Mouse (Mus musculus) spleen, adult 12 weeks (tissue): Measurements from ENCODE around the gene Ahcyl2.

Source experiments
- DNase-seq: peaks from one replicate; pipeline ENCODE4 v3.0.0; 2022; ENCODE audit warnings: low spot score

Ahcyl2 gene

DNA sequence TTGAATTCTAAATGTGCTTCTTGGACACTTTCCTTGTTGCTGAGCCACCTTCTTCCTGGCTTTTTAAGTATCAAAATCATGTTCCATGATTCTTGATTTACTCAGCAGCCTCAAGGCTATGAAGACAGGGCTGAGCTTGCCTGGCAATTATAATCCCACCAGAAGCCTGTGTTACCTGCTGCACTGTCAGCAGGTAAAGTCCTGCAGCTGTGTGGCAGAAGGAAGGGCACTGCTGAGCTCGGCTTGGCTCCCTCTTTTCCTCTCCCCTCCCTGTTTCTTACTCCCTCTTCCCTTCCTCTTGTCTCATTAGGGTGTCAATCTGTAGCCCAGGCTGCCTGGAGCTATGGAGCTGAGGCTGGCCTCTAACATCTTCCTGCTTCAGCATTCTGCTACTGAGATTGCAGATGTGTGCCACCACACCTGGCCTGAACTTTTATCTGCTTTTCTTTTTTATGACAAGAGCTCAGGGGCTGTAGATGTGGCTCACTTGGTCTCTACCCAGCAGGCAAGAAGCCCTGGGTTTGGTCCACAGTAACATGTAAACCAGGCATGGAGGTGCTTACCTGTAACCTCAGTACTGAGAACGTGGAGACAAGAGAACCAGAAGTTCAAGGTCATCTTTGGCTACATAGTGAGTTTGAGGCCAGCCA lies 3.0 kb downstream of the Ahcyl2 start:
- DNase-seq, result no peak

DNA sequence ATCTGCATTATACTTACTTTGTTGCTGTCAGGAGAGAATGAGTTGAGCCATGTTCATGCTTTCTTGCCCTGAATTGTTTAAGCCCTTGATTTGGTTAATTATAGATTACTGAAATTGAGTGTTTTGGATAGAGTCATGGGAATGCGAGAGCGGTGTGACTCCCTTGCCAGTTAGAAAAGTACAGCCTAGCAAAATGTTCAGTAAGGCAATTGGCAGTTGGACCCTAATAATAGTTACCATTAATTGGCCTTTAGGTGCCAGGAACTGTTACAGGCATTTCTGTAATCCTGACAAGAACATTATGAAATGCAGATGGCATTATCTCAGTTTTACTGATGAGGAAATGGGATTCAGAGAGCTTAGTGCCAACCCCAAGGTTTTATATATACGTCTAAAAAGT lies 4.4 kb downstream of the Ahcyl2 start:
- no peak for DNase-seq

DNA sequence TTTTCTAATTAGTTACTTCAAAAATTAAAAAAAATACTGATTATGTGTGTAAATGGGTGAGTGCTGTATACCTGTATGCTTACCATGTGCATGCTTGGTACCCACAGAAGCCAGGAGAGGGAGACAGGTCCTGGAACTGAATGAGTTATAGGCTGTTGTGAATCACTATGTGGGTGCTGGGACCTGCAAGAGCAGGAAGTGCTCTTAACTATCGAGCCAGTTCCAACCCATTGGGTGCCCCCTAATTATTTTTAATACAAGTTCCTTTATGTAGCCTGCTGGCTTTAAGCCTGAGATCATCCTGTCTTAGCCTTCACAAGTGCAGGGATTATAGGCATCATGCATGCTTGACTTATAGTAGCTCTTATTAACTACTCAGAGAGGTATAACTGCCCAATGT lies 6.3 kb downstream of the Ahcyl2 start:
- DNase-seq, result no peak

GRCm38 (mm10) chr6:29775609-29776008 lies 7.8 kb downstream of the Ahcyl2 start:
- no peak for DNase-seq

GRCm38 (mm10) chr6:29776542-29777237 lies 8.9 kb downstream of the Ahcyl2 start:
- no peak for DNase-seq

DNA sequence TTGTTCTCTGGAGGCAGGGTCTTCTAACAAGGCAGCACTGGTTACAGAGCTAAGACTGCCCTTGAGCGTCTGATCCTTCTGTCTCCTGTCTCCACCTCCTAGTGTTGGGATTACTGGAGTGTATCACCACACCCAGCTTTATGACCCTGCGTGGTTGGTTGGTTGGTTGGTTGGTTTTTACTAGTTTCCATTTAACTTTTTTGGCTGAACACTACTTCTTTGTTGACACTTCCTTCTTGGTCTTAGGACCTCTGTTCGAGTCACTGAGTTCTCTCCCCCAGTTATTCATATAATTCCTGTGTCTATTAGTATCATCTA lies 9.4 kb downstream of the Ahcyl2 start:
- no peak for DNase-seq

DNA sequence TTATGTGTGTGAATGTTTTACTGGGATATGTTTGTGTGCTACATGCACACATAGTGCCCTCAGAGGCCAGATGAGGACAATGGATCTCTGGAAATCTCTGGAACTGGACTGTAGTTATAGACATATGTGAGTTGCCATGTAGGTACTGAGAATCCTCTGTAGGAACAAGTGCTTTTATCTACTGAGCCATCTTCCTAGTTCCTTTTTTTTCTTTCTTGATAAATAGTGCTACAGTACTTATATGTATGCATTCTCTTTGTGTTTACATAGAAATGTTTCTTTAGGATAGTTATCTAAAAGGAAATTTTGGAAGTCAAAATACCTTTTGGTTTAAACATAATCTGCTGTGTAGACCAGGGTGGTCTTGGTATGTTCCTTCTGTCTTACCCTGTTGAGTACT lies 12.3 kb downstream of the Ahcyl2 start:
- no peak for DNase-seq

DNA sequence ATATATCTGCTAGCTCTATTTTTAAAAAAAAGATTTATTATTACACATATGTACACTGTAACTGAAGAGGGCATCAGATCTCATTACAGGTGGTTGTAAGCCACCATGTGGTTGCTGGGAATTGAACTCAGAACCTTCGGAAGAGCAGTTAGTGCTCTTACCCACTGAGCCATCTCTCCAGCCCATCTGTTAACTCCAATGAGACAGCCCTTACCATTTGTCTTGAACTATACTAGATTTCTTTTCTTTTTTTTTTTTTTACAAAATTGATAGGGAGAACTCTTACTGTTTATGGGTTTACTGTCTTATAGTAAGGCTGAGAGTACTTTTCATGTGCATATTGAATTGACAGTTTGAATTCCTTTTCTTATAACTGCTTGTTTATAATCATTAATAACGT lies 12.8 kb downstream of the Ahcyl2 start:
- DNase-seq, result no peak

GRCm38 (mm10) chr6:29782239-29782638 lies 14.4 kb downstream of the Ahcyl2 start:
- no peak for DNase-seq

- DNase-seq, result no peak
Observed at GRCm38 (mm10) chr6:29783960-29784359, 16.1 kb downstream of the Ahcyl2 start.

DNA sequence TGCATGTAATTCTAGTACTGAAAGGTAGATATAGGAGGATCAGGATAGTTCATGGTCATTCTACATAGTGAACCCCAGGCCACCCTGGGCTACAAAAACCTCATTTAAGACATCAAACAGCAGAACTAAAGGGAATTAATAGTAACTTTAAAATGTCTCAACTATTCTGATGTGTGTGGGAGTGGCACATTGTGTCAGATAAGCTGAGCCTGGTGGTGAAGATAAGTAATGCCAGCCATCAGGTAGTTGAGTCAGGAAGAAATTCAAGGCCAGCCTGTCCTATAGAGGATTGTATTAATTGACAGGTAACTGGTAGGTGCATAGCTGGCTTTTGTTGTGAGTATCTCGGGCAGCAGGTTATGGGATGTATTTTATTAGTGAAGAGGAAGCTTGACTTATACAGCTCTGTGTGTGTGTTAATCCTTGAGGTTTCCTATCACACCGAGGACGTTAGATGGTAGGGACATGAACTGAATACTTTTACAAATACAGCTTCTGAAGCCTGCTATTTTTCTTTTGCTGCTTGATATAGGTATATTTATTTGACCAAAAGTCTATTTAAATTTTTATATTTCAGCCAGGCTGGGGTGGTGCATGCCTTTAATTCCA lies 16.7 kb downstream of the Ahcyl2 start:
- no peak for DNase-seq

DNA sequence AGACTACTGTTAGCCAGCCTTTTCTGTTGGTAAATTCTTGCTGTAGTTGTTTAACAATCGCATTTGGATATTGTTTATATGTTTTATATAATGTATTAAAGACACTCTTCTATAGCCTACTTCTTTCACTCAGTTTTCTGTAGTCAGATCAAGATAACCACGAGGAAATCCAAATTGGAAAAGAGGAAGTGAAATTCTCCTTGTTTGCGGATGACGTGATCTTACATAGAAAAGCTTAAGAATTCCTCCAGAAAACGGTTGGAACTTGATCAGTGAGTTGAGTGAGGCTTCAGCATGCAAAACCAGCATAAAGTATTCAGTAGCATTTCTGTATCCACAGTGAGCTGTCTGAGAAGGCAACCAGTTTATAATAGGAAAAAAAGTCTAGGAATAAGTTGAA lies 17.9 kb downstream of the Ahcyl2 start:
- DNase-seq, result no peak

GRCm38 (mm10) chr6:29788779-29789350 lies 21.1 kb downstream of the Ahcyl2 start:
- DNase-seq, result no peak

DNA sequence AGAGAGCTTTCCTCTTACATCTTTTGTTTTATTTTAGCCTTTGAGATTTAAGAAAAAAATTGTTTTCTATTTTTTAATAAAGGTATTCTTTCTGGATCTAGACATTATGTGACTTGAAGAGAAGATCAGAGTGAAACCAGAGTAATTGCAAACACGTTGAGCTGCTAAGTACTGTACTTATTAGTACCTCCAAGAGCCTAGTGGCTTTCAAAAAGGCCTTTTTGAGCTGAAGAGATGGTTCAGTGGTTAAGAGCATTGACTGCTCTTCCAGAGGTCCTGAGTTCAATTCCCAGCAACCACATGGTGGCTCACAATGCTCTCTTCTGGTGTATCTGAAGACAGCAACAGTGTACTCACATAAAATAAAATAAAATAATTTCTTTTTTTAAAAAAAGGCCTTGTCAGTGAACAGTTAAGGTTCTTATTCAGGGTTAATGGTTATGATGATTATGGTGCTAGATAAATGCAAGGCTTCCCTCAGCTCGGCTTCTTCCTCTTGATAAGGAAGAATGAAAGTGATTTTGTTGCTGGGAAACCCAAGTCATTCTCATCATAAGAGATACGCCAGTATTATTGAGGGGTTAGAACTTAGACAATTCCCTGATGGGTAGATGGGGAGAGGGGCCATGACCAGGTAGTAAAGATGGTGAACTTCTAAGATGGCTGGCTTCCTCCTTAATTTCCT lies 22.3 kb downstream of the Ahcyl2 start:
- DNase-seq, result no peak

DNA sequence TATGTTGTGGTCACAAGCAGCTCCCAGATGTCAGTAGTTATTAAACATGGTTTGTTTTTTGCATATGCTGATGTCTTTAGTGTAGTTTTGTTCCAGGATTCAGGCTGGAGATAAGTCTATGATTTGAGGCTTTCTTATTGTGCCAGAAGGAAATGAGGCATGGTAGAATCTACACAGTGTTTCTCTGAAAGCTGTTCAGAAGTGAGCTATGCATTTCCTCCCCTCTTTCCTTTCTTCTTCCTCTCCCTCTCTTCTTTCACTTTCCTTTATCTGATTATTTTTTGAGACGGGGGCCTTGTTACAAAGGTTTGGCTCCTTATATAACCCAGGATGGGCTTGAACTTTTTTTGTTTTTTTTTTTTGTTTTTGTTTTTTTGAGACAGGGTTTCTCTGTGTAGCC lies 25.7 kb downstream of the Ahcyl2 start:
- DNase-seq, result no peak

GRCm38 (mm10) chr6:29794582-29794981 lies 26.8 kb downstream of the Ahcyl2 start:
- DNase-seq, result no peak

DNA sequence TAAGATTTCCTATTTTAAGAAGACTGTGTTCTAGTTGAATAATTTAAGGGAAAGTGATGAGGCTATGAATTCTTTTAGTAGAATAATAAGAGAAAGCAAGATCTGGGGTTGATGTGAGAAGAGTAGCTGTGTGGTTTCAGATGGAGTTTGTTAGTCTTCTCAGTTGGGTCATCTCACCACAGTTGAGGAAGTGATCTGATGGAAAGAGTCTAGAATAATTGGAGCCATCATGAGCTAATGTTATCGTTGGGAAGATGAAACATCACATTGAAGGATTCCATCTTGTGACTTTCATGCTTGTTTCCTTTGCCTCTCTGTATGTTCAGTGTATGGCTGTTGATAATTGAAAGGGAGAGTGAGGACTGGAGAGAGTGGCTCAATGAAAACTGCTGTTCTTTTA lies 35.2 kb downstream of the Ahcyl2 start:
- no peak for DNase-seq

- no peak for DNase-seq
Observed at GRCm38 (mm10) chr6:29804006-29804405, 36.2 kb downstream of the Ahcyl2 start.

GRCm38 (mm10) chr6:29805381-29805780 lies 37.6 kb downstream of the Ahcyl2 start:
- no peak for DNase-seq

GRCm38 (mm10) chr6:29812076-29812475 lies 44.3 kb downstream of the Ahcyl2 start:
- DNase-seq, result no peak

DNA sequence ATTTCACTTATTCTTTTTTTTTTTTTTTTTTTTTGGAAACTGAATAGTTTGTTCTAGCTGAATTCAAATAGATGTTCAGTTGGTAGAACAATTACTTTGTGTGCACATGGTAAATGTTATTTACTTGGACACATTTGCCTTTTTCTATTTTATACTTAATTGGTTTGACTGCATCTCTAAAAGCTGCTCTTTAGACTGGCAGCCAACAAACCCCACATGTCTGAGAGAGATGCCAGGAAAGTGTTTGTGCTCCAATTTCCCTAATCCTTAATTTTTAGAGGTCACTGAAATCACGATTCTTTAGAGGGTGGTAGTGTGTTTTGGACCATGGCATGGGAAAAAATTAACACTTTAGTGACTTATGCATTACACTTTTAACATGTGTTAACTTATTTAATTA lies 44.8 kb downstream of the Ahcyl2 start:
- DNase-seq, result no peak

- DNase-seq, result no peak
Observed at GRCm38 (mm10) chr6:29814616-29815015, 46.8 kb downstream of the Ahcyl2 start.

DNA sequence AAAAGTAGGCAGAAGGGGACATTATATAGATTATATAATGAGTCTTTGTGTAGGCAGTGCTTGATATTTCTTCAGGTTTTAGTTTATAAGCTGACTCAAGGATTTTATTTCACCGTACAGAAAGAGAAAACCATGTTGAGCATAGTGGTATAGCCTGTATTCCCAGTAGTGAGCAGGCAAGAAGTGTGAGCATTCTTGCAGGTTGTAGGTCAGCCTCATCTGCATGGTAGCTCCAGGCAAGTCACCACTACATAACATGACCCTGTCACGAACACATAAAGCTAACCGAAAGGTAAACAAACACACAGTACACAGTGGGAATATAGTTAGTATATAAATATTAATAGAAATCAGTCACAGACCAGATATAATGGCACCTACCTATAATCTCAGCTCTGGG lies 47.2 kb downstream of the Ahcyl2 start:
- no peak for DNase-seq
